Mouse (Mus musculus): ENCODE measurements around the gene Iqcg.

The Iqcg gene

DNA sequence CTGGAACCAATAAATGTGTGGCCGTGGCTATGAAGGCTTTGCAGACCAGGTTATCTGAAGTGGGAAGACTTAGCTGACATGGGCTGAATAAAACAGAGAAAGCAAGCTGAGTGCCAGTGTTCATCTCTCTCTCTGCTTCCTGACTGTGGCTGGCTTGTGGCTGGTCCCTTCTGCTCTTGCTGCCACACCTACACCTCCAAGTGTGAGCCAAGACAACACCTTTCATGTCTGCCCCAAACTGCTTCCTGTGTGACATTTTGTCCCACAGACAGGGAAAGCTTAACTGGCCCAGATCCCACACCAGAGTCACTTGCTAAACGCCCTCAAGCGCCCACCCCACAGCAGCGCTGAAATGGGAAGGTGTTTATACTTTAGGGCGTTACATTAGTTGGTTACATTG is 2.9 kb downstream of the Iqcg start:
- no peak for DNase-seq (ENCODE audit: low spot score in 2 of 2)

DNA sequence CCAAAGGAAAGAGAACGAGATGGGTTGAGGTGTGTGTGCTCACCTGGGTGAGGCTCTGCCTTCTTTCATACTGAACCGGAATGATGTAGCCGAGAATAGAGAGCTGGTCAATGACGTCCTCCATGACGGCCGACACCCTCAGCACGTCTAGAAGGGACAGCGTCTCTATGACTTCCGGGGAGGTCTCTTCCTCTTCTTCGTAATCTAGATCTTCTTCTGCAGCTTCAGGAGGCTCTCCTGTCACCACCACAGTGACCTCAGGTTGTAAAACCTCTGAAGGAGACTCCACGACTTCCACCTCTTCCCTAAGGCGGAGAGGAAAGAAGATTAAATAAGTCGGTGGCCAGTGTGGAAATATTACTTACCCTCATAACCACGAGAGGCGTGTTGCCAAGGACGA is 6.2 kb downstream of the Iqcg start:
- DNase-seq (ENCODE audit: low spot score in 2 of 2) = no peak

DNA sequence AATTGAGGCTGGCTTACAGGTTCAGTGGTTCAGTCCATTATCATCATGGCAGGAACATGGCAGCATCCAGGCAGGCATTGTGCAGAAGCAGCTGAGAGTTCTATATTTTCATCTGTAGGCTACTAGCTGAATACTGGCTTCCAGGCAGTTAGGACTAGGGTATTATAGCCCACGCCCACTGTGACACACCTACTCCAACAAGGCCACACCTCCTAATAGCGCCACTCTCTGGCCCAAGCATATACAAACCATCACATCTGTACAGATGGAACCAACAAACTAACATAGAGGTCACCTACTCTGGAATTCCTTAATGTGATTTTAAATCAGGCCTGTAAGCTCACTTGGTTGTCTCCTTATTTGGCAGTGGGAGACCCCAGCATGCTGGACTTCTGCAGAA is 7.3 kb downstream of the Iqcg start:
- DNase-seq (ENCODE audit: low spot score in 2 of 2) = no peak

DNA sequence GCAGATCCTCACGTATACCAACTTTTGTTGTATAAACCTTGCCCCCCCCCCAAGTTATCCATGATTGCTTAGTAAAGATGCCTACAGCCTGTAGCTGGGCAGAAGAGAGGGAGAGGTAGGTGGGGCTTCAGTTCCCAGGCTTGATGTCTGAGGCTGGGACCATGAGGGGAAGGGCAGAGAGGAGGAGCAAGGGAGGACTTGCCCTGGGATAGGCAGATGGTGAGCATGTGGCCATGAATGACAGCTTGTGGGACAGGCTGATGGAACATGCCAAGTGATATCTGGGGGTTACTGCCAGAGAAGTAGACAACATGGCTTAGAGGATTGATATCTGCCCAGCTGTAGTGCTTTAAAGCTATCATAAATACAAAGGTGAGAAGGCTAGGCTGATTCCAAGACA is 8.0 kb downstream of the Iqcg start:
- no peak for DNase-seq (ENCODE audit: low spot score in 2 of 2)

DNA sequence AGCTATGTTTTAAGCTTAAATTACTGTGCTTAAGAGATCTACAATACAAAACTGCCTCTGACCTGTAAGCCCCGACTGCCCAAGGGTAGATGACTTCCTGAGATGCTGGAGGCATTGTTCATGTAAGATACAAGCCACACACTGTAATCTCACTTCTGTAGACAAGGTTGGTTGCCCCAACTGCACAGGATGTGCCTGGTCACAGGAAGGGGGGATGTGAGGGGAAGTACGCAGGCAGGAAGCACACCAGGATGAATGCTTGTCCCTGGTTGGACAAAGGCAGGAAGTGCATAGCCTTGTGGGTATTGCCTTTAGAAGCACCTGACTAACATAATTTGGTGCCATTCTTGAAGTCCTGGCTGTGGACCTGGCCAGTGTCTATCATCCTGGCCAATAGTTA is 12.8 kb downstream of the Iqcg start:
- no peak for DNase-seq (ENCODE audit: low spot score in 2 of 2)

DNA sequence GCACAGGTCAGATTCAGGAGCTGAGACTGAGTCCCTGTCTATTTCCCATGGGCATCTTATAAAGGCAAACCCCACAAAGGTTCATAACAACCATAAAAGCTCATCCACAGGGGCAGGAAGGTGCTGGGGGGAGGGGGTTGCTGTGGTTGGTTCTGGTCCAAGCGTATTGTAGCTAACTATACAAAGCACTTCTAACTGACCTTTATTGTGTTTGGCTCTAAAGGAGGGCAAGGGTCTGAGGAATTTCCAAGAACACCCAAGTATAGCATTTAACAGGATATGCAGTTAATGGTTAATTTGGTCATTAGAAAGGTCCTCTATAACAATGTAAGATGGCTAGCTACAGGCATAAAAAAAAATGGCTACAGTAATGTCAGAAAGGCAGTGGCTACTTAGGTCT is 13.3 kb downstream of the Iqcg start:
- no peak for DNase-seq (ENCODE audit: low spot score in 2 of 2)

DNA sequence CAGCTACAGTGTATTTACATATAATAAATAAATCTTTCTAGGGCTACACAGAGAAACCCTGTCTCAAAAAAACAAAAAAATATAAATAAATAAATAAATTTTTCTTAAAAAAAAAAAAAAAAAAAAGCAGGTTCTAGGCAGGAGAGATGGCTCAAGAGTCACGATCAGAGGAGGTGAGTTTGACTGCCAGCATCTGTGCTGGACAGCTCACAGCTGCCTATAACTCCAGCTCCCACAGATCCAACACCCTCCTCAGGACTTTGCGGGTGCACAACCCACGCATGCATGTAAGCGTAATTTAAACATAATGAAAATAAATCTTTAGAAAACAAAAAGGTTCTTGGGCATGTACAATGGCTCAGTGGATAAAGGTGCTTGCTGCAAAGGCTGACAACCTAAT is 20.0 kb downstream of the Iqcg start:
- no peak for DNase-seq (ENCODE audit: low spot score in 2 of 2)

DNA sequence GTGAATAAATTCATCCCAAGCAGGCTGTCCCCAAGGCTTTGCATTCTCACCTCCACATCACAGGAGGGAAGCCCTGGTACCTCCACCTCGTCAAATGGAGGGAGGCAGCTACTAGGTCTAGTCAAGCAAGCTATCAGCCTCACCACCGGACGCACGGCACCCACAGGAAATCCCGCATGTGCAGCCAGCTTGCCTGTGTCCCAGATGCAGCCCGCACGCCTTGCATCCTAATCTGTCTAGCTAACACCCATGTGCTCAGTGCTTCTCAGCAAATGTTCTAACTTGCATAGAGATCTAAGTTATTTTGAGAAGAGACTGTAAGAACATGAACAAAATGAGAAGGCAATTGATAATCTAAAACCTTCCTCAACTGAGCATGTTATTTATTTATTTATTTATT is 29.7 kb downstream of the Iqcg start:
- DNase-seq (ENCODE audit: low spot score in 2 of 2) = no peak

DNA sequence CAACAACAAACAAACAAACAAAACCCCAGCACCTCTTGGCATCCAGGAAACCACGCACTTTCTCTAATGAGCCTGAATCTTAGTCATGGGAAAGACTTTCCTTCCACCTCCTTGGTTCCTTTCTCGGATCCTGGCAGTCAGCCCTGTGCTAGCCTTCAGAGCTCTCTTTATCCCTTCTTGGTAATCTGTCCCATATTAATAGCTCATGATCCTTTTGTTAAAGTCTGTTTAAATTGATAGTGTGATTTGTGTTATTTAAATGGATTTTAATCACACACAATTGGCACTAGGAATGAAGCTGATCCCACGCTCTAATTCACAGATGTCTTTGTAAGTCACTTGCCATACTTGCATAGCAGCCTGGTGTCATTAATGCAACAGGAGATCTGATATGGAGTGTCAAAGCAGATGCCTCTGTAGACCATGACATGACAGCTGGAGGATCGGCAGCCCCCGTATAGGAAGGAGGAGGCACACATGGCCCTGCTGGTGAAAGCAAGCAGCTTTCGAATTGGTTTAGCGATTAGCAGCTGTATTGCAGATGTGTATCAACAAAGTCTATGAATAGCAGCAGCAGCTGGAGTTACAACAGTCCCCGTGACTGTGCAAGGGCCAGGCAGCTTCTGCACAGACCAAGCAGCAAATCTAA is 31.4 kb downstream of the Iqcg start:
- no peak for DNase-seq (ENCODE audit: low spot score in 2 of 2)

DNA sequence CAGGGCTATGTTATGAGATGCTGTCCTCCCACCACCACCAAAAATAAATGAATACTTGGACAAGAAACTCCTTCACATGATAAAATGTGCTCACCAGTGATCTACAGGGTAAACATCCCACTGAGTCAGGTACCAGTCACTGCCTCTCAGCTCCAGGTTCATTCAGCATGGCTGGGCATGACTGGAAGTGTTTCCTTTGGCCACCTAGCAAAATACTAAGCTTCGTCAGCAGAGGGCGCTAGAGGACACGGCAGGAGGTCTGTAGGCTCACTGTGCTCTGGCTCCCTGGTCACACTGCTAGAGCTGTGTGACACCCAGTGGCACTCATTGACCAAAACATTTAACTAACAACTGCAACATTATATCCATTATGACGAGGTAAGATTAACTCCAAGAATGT is 32.3 kb downstream of the Iqcg start:
- peak; percentile 42 to 79 for DNase-seq (ENCODE audit: low spot score in 2 of 2)

DNA sequence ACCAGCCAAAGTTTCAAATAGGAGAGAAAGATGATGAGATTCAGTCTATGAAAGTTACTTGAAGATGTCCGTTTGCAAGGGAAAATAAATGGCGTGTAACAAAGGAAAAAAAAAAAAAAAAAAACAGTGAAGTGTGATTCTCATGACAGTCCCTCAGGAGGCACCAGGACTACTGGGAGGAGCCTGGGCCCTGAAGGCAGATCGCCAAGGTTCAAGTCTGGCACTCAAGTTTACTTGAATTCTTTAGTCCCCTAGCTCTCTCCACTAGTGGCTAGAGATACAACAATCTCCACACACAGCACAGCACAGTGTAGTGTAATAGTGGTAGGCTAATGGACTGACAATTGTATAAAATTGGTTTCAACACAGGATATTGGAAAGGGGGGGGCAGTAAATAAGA is 34.6 kb downstream of the Iqcg start:
- DNase-seq (ENCODE audit: low spot score in 2 of 2) = no peak

DNA sequence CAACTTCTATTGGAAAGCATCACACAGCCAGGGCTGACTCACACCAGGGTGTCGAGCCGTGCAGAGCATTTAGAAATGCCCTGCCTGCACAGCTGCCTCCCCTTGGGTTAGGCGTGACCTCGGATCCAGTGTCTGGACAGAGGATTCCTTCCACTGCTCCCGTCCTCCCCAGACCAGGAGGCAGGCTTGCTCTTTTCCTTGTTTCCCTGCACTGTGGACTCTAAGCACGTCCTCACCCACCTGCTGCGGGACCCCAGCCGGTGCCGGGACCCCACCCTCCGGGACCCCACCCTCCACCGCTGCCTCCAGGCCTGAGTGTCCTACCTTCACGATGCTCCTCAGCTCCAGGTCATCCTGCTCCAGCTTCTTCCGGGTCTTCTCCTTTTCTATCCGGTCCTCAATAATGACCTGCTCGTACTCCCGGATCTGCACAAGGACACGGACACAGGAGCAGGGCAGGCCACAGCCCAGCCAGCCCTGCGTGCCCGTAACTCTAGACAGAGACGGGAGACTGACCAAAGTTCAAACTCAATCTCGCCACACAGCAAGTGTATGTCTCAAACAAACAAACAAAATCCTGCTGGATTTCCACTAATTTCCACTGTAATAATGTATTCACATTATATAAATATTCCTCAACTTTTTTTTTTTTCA is 36.8 kb downstream of the Iqcg start:
- no peak for DNase-seq (ENCODE audit: low spot score in 2 of 2)

DNA sequence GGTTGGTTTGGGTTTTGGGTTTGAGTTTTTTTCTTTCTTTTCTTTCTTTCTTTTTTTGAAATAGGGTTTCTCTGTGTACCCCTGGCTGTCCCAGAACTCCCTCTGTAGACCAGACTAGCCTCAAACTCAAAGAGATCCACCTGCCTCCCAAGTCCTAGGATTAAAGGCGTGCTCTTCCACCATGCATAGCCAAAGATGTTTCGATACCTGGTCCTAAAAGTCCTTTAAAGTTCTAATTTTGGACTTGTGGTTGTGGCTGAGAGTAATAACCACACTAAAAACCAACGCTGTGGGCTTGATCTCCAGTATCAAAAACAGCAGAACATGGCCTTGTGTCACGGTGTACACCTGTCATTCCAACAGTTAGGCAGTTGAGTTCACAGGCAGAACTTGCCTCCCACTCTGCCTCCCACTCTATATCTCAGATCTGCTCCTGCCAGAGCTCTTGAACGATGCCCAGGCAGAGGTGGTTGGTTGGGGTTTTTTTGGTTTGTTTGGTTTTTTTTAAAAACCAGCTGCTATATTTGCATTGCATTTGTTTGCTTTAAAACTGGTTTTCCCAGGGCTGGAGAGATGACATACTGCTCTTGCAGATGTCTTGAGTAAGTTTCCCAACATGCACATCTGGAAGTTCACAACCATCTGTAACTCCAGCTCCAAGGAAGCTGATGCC is 38.2 kb downstream of the Iqcg start:
- no peak for DNase-seq (ENCODE audit: low spot score in 2 of 2)

DNA sequence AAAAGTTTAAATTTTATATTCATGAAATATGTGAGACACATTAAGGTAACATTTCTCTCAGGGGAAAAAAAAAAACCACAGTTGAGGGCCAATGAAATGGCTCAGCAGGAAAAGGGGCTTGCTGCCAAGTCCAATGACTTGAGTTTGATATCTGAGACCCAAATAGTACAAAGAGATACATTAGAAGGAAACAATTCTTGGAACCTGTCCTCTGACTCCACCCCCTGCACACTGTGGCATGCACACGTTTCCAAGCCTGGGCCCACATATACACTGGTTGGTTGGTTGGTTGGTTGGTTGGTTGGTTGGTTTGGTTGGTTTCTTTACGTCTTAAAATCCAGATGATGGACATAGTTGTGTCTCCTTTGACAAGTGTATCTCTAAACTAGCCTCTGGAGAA is 40.0 kb downstream of the Iqcg start:
- DNase-seq (ENCODE audit: low spot score in 2 of 2) = no peak

DNA sequence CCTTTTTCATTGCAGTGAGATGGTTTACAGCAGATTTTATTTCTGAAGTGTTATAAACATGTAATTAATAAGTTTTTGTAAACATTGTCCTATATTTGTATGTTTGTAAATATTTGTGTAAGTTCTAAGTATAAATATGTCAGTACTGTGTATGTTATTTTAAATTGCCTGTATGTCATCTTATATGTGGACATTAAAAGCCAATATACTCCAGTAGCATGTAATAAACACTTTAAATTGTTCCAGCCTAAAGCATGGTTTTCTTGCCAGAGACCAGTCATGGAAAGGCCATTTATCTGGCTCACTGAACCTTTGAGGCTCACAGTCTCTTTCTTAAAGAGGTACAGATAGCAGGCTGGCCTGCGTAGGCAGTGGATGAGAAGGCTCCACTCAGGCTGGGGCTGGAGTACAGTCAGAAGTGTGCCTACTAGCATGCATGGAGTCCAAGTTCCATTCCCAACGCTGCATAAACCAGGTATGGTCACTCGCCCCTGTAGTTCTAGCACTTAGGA is 40.6 kb downstream of the Iqcg start:
- no peak for DNase-seq (ENCODE audit: low spot score in 2 of 2)

DNA sequence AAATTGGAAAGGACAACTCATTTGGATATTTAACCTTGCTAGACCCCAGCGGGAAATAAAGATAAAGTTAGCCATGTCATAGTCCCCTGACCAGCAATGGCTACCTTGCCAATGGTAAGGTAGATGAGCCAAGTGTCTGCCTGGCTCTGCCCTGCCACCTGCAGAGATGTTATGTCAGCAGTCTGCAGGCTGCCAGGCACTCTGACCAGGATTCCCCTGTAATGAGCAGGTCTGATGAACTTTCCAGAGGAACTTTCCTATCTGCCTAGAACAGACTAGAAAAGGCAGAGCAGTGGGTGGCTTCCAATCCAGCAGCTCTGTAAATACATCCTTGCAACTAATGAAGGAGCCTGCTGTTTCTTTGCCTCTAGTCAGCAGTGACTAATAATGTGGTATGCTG is 41.1 kb downstream of the Iqcg start:
- DNase-seq (ENCODE audit: low spot score in 2 of 2) = no peak

DNA sequence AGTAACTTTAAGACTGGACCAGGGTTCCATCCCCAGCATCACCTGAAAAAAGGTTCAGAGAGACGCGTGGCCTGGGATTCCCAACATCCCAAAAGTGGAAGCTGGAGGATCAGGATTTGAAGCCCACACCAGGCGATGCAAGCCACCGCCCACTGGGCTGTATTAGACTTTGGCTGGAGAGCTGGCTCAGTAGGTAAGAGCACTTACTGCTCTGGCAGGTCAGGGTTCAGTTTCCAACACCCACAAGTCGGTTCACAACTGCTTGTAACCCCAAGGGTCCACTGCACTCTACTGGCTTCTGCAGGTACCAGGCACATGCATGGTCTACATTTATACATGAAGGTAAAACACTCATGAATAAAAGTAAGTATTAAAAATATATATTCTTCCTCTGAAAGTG is 42.2 kb downstream of the Iqcg start:
- DNase-seq (ENCODE audit: low spot score in 2 of 2) = no peak

DNA sequence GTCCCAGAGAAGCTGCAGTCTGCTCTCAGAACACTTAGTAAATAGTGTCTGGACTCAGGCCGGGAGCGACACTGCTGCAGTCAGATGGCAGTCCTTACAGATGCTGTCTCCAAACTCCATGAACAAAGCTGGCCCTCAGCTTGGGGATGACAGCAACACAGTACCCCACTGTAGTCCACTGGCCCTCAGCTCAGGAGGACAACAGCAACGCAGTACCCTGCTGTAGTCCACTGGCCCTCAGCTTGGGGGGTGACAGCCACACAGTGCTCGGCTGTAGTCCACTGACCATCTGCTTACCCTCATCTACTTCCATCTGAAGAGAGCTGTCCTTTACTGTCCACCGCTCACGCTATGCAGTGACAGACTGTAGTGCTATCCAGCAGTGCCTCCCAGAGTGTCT is 45.9 kb downstream of the Iqcg start:
- DNase-seq (ENCODE audit: low spot score in 2 of 2) = no peak

DNA sequence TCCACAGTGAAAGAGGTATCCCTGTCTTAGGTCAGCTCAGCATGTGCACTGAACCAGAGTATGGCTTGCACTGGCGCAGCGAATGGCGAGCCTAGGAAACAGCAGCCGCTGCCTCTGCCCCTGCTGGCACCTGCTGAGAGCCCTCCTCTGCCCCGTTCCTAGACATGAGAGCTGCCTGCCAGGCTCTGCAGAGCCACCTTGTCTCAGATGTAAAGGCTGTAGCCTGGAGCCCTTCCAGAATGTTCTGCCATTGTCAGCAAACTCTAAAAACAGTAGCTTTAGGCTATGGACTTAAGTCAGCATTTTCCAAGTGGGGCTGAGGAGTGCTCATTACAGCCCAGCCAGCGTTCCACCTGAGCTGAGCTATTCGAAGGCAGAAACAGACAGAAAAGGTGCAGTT is 48.6 kb downstream of the Iqcg start:
- no peak for DNase-seq (ENCODE audit: low spot score in 2 of 2)

DNA sequence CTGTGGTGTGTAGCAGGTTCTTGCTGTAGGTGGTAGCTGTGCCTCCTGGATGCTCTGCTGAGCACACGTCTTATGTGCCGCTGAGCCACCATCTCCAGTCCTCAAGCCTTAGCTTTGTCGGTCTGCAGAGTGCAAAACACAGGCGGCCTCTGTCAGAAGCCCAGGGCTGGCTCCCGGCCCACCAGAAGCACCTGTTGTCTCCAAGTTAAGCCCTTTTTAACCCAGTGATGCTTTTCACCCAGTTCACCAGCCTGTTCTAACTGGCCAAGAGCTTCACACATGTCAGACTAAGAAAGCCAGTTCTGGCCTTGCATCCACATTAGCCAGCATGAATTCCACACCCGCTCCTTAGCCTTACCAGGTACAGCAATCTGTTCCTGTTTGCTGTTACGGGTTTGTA is 49.1 kb downstream of the Iqcg start:
- DNase-seq (ENCODE audit: low spot score in 2 of 2) = no peak

DNA sequence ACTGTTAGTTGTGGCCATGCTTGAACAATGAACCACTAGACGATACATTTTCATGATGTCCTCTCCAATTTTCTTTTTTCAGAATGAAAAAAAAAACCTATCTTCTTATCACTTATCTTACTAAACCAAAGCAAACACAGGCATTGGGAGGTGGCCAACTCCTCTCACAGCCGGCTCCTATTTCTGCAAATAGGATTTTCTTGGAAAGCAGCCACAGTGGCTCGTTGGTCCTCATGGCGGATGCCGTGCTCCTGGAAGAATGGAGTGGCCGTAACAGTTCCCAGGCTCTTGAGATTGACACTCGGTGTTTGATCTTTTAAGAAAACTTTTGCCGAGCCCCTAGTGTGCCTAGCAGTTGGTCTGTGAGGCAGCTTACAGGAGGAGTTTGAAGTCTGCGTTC is 50.8 kb downstream of the Iqcg start:
- no peak for DNase-seq (ENCODE audit: low spot score in 2 of 2)

DNA sequence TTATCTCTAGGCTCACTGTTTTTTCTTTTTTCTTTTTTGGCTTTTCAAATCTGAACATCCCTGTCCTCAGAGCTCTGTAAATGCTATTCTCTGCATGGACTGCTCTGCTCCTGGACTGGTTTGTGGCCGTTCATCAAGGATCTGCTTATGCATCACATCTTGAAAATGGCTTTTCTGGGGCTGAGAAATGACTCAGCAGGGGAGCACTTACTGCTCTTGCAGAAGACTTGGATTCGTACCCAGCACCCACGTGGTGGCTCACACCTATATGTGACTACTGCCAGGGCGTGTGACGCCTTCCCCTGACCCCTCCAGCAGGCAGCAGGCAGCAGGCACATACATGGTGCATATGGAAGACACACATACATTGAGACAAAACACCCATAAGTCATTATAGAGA is 63.9 kb downstream of the Iqcg start:
- DNase-seq (ENCODE audit: low spot score in 2 of 2) = no peak

DNA sequence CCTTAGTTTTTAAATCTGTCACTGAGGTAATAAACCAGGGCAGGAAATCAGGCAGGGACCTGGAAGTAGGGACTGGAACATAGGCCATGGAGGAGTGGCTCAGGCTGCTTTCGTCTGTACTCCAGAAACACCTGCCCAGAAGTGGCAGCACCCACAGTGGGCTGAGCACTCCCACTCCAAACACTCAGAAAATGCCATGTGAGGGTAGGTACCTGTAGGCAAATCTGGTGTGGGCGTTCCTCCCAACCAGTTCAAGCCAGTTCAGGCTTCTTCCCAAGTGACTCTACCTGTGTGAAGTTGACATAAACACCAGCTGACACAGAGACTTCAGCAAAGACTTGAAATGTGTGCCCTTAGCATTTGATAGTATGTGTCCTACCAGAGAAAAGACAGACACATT is 71.4 kb downstream of the Iqcg start:
- no peak for DNase-seq (ENCODE audit: low spot score in 2 of 2)
